Mouse (Mus musculus) brain, embryonic 14.5 days (tissue): Measurements from ENCODE around the gene Ghsr.

Experiments
- CTCF ChIP-seq: fragments of 200-500 bp; IDR thresholded peaks from 2 replicates; pipeline ENCODE4 v1.5.1; 2012; ENCODE audit warnings: inconsistent platforms, mild to moderate bottlenecking, moderate library complexity, borderline replicate concordance; ENCODE audit not compliant: insufficient read depth, insufficient read length; ENCODE audit errors: extremely low read depth
- POLR2A ChIP-seq: fragments of 200-500 bp; IDR thresholded peaks from 2 replicates; pipeline ENCODE4 v1.6.1; 2012; ENCODE audit warnings: mild to moderate bottlenecking, inconsistent platforms, borderline replicate concordance; ENCODE audit not compliant: poor library complexity, insufficient read depth, insufficient read length, severe bottlenecking; ENCODE audit errors: extremely low read depth

- TF ChIP-seq CTCF (no peak), POLR2A (no peak)
Measured at GRCm38 (mm10) chr3:27326633-27327191, 44.4 kb upstream of the Ghsr start.
